Mouse (Mus musculus): ENCODE data around the gene Krtap7-1. TPM values are rescaled to one million over a fixed set of nuclear protein-coding genes. Genes with fewer than 3 reads are reported as not detected.

The Krtap7-1 gene
- total RNA-seq, 2 experiments from 2014 or later = not detected

Other genes starting within 250 kb of the Krtap7-1 start
- gene Krtap21-1, start 104.5 kb downstream of the Krtap7-1 start, total RNA-seq (2014; fragmentation: Nextera tagmentation) = not detected in 2 replicates
- gene Krtap21-1, start 104.5 kb downstream of the Krtap7-1 start, total RNA-seq (2017) = not detected in 2 replicates
- not detected in 2 replicates for gene Krtap6-2, start 88.2 kb downstream of the Krtap7-1 start, total RNA-seq (2014; fragmentation: Nextera tagmentation)
- gene Krtap6-2, start 88.2 kb downstream of the Krtap7-1 start, total RNA-seq (2017) = not detected in 2 replicates
- not detected in 2 replicates for gene Krtap8-1, start 20.4 kb downstream of the Krtap7-1 start, total RNA-seq (2014; fragmentation: Nextera tagmentation)
- not detected in 2 replicates for gene Krtap8-1, start 20.4 kb downstream of the Krtap7-1 start, total RNA-seq (2017)
- gene Krtap11-1, start 62.9 kb upstream of the Krtap7-1 start, total RNA-seq (2014; fragmentation: Nextera tagmentation) = not detected in 2 replicates
- gene Krtap11-1, start 62.9 kb upstream of the Krtap7-1 start, total RNA-seq (2017) = not detected in 2 replicates